Mouse (Mus musculus) forelimb bud, embryonic 11.5 days (tissue): ENCODE data around the gene Bst1.
A peak's percentile ranks its signal among the peaks of the same experiment; 100 is the strongest.

Source experiments
- DNase-seq: peaks from one replicate; pipeline ENCODE4 v3.0.0-alpha.2; 2012; ENCODE audit warnings: low read depth, low spot score

The Bst1 gene

GRCm38 (mm10) chr5:43818695-43819094 lies at the start of gene Bst1:
Gene Bst1 (plus strand): TSS chr5:43818885.
- DNase-seq = no peak

DNA sequence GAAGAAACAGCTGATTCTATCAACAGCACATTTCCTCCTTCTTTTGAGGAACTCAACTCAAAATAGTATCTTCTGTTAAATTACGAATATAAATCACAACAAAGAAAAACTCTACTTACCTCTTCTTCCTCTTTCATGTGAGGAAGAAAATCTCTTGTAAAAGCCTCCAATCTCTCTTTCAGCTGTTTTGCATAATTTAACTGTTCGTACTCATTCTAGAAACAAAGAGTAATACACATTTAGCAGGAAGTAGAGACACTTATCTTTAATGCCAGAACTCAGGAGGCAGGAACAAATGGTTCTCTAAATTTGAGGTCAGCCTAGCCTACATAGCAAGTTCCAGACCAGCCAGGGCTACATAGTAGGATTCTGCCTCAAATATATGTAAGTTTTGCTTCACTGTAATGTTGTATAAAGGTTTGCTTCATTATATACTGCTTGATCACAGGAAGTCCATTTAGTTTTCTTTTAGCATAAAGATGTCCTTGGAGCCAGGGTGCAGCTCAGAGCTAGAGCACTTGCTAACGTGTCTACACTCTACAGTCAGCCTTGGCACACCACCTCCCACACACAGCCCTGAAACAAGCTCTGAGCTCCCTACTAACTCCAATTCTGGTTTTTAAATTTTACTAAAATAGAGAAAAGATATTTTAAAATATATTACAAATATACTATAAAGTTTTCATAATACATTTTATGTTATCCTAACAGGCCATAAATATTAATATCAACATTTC lies 47.9 kb upstream of the Bst1 start:
- DNase-seq = no peak

GRCm38 (mm10) chr5:43771555-43771954 lies 47.1 kb upstream of the Bst1 start:
- DNase-seq = no peak

- DNase-seq = no peak
Measured at GRCm38 (mm10) chr5:43776407-43776806, 42.3 kb upstream of the Bst1 start.

DNA sequence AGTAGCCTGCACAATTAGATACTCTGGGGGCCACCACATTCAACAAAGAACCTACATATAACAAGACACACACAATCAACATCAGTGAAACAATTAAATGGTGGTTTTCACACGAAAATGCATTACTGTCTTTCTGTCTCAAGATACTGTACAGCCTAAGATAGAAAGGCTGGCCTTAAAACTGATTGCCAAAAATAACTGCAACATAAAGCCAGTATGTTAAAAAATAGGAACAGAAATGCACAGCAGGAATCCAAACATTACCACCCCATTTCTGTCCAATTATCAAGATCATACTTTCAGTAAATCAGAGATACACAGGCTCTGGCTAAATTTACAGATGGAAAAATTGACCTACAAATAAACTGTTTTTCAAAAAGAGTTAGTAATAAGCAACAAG lies 41.7 kb upstream of the Bst1 start:
- DNase-seq = no peak

DNA sequence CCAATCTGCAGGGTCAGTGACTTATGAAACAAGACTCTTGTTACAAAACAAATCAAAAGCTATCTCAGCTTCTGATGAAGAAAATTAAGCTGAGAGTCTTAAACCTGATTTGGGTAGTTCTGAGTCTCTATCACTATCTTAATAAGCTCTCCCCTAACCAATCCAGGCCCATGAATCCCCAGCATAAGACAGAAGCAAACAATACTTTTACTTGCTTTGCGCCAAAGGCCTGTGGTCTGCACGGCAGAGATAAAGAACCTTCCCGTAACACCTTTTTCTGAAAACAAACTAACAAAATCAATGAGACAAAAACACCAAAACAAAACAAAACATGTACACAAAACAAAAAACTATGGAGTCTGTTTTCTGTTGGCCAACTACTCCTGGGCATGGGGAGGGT lies 40.1 kb upstream of the Bst1 start:
- DNase-seq = no peak

DNA sequence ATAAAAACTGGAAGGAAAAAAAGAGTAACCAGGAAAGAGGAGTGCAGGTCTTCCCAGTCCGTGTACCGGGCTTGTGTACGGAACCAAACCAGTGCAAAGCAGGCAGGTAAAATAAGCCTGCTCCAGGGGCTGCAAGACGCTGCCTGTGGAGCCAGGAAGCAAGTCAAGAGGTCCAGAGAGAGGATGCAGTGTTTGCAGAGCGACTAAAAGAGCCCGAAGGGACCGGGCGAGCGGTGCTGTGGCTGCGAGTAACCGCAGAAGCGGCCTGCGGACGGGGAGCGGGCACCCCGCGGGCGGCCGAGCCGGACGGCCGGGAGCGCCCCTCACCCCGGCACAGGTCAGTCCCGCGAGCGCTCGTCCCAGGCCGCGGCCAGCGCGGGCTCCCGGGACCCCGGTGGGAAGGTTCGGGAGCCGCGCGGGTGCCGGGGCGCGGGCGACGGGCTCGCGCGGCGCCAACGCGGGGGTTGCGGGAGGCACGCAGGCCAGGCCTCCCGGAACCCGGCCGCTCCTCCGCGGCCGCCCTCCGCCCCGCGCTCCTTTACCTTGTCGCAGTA lies 37.2 kb upstream of the Bst1 start:
- DNase-seq = peak; percentile 23

DNA sequence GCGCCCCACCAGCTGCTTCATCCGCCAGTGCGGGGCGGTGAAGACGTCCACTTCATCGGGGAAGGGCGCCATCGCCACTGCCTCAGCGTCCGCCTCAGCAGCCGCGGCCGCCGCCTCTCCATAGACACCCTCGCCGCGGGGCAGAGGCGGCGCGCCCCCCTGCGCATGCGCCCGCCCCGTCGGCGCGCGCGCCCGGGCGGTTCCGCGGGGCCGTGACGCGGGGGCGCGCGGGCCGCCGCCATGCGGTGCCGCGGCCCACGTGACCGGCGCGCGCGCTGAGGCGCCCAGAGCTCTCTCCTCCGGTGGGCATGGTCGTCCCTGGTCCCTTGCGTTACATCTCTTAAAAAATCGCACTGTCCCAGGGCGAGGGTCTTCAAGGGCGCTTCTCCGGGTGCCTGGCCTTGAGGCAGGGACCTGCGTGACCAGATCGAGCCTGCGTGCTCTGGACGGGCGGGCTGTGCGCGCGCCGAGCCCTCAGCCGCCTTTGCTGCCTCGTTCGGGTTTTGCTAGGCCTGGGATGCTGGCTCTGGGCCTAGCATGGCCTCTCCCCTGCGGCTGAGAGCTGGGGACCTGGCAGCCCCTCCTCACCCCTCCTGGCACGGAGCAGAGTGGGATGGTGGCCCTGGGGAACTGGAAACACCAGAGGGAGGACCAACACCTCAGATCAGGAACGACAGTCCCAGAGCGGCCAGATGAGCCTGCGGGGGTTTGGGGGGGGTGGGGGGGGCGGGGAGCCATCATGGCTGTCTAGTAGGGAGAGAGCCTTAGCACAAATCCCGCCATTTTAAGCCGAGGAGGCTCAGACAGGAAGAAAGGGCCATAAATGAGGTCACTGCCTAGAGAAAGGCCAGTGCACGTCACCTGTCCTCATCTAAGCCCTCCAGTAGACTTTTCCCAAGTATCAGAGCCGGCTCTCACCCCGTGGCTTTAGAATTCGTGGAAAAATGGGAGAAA lies 36.4 kb upstream of the Bst1 start:
- peak; percentile 80 for DNase-seq

GRCm38 (mm10) chr5:43783996-43784395 lies 34.7 kb upstream of the Bst1 start:
- DNase-seq = no peak

DNA sequence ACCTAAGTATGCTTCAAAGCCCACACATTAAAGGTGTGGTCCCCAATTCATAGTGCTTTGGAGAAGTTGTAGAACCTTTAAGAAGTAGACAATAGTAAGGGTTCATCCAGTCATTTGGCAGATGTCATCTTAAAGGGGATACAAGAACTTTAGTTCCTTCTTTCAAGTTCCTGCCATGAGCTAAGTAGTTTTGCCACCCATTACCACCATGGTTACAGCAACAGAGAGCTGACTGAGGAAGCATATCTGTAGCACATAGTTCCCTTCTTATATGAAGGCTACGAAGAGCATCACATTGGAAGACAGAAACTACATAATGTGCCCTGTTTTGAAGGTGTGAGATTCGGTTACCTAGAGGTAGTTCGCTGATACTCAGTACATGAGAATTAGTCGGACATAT lies 32.1 kb upstream of the Bst1 start:
- no peak for DNase-seq

DNA sequence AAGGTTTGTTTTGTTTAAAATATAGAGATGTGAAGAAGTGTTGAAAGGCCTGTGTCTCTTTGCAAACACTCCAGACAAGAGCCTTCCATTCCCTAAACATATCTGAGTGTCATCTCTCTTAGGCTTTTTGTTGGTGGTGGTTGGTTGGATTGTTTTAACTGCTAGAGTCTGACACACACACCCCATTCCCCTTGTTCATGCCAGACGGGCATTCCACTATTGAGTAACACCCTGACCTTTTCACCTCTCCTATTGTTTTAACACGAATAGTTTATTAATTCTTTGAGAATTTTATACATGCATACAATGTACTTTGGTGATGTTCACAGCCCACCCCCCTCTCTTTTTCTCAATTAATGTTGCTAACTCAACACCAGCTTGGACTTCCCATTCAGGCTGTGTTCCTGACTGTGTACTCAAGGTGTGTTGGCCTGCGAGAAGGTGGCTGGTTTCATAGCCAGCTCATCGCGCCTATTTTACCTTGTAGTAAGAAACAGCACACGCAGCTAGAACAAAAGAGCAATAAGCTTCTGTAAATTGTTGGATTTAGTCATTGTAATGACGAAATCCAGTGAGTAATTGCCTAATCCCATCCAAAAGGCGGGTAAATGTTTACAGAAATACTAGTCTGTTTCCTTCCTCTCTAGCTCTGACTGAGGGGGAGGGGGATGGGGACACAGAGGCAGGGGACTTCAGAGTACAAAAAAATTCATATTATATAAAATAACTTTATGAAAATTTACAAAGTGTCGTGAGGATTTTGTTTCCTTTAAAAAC lies 30.5 kb upstream of the Bst1 start:
- DNase-seq = no peak

DNA sequence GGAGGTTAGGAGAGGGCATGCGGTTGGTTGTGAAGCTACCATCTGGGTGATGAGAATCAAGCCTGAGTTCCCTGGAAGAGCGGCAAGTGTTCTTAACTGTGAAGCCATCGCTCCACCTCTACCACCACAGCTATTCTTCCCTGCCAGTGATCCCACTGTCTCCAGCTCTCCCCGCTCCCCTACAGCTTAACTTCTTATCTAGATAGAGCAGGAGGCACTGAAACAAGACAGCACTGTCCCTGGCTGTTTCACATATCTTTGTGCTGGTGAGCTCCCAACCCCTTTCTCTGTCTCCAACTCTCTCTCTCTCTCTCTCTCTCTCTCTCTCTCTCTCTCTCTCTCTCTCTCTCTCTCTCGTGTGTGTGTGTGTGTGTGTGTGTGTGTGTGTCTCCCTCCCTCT lies 26.3 kb upstream of the Bst1 start:
- DNase-seq = no peak

GRCm38 (mm10) chr5:43799530-43799929 lies 19.2 kb upstream of the Bst1 start:
- DNase-seq = no peak

- DNase-seq = no peak
Measured at GRCm38 (mm10) chr5:43800700-43801099, 18.0 kb upstream of the Bst1 start.

DNA sequence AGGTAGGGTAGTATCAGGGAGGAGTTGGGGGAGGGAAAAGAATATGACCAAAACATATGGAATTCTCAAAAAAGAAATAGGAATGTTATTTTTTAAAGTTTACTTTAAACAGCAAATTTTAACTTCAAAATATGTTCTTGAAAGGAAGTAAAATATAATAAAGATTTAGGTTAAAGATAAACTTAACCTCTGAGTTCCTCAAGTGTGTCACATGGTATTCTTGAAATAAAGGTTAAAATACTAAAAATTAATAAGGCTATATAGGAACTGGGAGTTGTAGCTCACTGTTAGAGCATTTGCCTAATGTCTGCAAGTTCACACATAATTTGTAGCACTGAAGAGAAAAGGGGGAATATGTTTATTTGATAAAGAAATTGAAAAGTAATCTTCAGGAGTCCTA lies 17.4 kb upstream of the Bst1 start:
- no peak for DNase-seq

- no peak for DNase-seq
Measured at GRCm38 (mm10) chr5:43801798-43802197, 16.9 kb upstream of the Bst1 start.

DNA sequence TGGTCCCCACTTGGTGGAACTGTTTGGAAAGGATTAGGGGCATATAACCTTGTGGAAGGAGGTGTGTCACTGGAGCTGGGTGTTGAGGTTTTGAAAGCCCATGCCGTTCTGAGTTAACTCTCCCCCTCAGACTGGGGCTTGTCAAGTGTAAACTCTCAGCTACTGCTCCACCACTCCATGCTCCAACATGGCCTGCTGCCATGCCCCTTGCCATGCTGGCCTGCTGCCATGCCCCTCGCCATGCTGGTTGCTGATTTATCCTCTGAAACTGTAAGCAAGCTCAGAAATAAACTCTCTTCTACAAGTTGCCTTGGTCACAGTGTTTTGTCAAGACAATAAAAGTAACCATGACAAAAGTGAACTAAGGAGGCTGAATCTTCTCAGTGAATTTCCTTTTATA lies 13.3 kb upstream of the Bst1 start:
- no peak for DNase-seq

DNA sequence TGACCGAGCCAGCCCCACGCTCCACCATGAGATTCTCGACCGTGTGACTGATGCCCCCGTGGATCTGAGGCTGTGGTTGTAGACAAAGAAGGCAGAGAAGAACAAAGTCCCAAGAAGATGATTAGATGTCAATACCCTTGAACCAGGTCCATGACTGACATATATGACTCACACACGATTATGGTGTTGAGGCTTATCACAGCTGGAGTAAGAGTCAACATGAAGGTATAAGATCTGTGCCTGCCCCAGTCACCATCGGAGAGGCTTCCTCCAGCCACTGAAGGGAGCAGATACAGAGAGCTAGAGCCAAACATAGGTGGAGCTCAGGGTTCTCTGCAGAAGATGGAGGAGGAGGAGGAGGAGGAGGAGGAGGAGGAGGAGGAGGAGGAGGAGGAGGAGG lies 12.3 kb upstream of the Bst1 start:
- no peak for DNase-seq

DNA sequence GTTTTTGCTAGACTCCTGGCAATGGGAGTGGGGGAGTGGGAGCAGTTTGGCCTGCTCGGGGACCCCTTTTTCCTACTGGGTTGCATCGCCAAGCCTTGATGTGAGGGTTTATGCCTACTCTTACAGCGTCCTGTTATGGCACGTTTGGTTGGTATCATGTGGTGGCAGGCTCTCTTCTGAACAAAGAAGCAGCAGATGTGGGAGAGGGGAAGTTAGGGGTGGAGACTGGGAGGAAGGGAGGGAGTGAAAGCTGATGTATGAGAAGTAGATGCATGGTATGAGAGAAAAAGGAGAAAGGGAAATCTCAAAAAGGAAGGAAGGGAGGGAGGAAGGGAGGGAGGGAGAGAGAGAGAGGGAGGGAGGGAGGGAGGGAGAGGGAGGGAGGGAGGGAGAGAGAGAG lies 11.8 kb upstream of the Bst1 start:
- no peak for DNase-seq

- DNase-seq = peak; percentile 87
Measured at GRCm38 (mm10) chr5:43807744-43808696, 10.7 kb upstream of the Bst1 start.
